Comparison of ENCODE assay signal across 9 mouse cellular contexts in genomic region chr1:39530258-39530943, GRCm38 (mm10). TPM values are rescaled to one million over a fixed set of nuclear protein-coding genes. Genes with fewer than 3 reads are reported as not detected.
DNase-seq lines count a peak whose midpoint lies in the region; ATAC-seq lines count a peak whose summit lies in the region.
"Had no signal": no experiment of that assay in that cellular context is flagged by ENCODE, and none has a peak within 500 bp of the region (broad histone marks: within the 10 kb centered on the region; RNA-seq: fewer than 3 reads in every experiment).

No protein-coding gene starts in this region.

- no peaks in the 10 kb centered on the region for H3K27me3 ChIP-seq in midbrain, embryonic 10.5 days (ENCODE audit: low read depth, poor library complexity, severe bottlenecking)
- no peaks in the 10 kb centered on the region for H3K27me3 ChIP-seq in midbrain, embryonic 13.5 days
- H3K27me3 ChIP-seq in forebrain, embryonic 14.5 days (replicated peaks; ENCODE audit: control insufficient read depth, insufficient read depth, low read length), result no peaks in the 10 kb centered on the region
- H3K27me3 ChIP-seq in hindbrain, embryonic 15.5 days, result no peaks in the 10 kb centered on the region

- H3K36me3 ChIP-seq in midbrain, embryonic 10.5 days, result no peaks in the 10 kb centered on the region
- no peaks in the 10 kb centered on the region for H3K36me3 ChIP-seq in midbrain, embryonic 13.5 days
- no peaks in the 10 kb centered on the region for H3K36me3 ChIP-seq in forebrain, embryonic 14.5 days (ENCODE audit: control insufficient read depth, insufficient read depth, low read length)
- H3K36me3 ChIP-seq in hindbrain, embryonic 15.5 days, result no peaks in the 10 kb centered on the region

- no peak overlapping the region for H3K9ac ChIP-seq in midbrain, embryonic 13.5 days (replicated peaks)
- no peak overlapping the region for H3K9ac ChIP-seq in forebrain, embryonic 14.5 days (ENCODE audit: low read length)
- no peak overlapping the region for H3K9ac ChIP-seq in hindbrain, embryonic 15.5 days

- no peak overlapping the region for H3K4me3 ChIP-seq in midbrain, embryonic 10.5 days
- H3K4me3 ChIP-seq in midbrain, embryonic 13.5 days (replicated peaks), result no peak overlapping the region
- H3K4me3 ChIP-seq in forebrain, embryonic 14.5 days (ENCODE audit: low read depth, low read length), result no peak overlapping the region
- H3K4me3 ChIP-seq in hindbrain, embryonic 15.5 days, result no peak overlapping the region
- H3K4me3 ChIP-seq: erythroblast, embryonic 14.5 days had no signal

- DNase-seq in midbrain, embryonic 10.5 days (ENCODE audit: low spot score), result peak; percentile 73
- DNase-seq in c-Kit-positive CD71-negative TER-119-negative erythroid progenitor cells, embryonic 14.5 days (ENCODE audit: low read depth), result peak; percentile 81
- peak; percentile 88 for DNase-seq in forebrain, embryonic 14.5 days (ENCODE audit: low spot score)
- DNase-seq in left cerebral cortex, postnatal 36 days (ENCODE audit: low spot score in 2 of 2), result peak; percentile 60 to 78
- DNase-seq in natural killer cell, adult 2 months (ENCODE audit: low spot score in 2 of 2), result peak; percentile 73 to 81
- DNase-seq in testis, postnatal 14 days (ENCODE audit: low spot score), result peak; percentile 59

- intact Hi-C loops in left cerebral cortex, postnatal 36 days (cut with DNase I), result no loop called here

- peaks cover 17% of the 10 kb centered on the region for H3K4me1 ChIP-seq in midbrain, embryonic 10.5 days
- peaks cover 4% of the 10 kb centered on the region; the same call in 1 of the 2 replicates for H3K4me1 ChIP-seq in midbrain, embryonic 13.5 days (replicated peaks)
- H3K4me1 ChIP-seq in forebrain, embryonic 14.5 days (ENCODE audit: control insufficient read depth, insufficient read depth, low read length), result no peaks in the 10 kb centered on the region
- peaks cover 6% of the 10 kb centered on the region for H3K4me1 ChIP-seq in hindbrain, embryonic 15.5 days (replicated peaks)

- ATAC-seq in midbrain, embryonic 13.5 days, result no peak
- peak; percentile 30; the same call in 1 of the 2 replicates for ATAC-seq in forebrain, embryonic 14.5 days
- ATAC-seq in hindbrain, embryonic 15.5 days (ENCODE audit: low FRiP score, low read depth), result peak; percentile 7; the same call in 1 of the 2 replicates

- H3K9me3 ChIP-seq in midbrain, embryonic 10.5 days (replicated peaks), result no peaks in the 10 kb centered on the region
- H3K9me3 ChIP-seq in midbrain, embryonic 13.5 days, result no peaks in the 10 kb centered on the region
- H3K9me3 ChIP-seq in forebrain, embryonic 14.5 days (replicated peaks; ENCODE audit: control insufficient read depth, low read length), result no peaks in the 10 kb centered on the region
- no peaks in the 10 kb centered on the region for H3K9me3 ChIP-seq in hindbrain, embryonic 15.5 days

- no peak overlapping the region for H3K27ac ChIP-seq in midbrain, embryonic 10.5 days (replicated peaks)
- H3K27ac ChIP-seq in midbrain, embryonic 13.5 days, result no peak overlapping the region
- no peak overlapping the region for H3K27ac ChIP-seq in forebrain, embryonic 14.5 days (ENCODE audit: low read depth, low read length)
- H3K27ac ChIP-seq in hindbrain, embryonic 15.5 days (replicated peaks), result no peak overlapping the region

- no peak overlapping the region for H3K4me2 ChIP-seq in midbrain, embryonic 13.5 days (replicated peaks)
- H3K4me2 ChIP-seq in forebrain, embryonic 14.5 days (ENCODE audit: low read length), result no peak overlapping the region
- no peak overlapping the region for H3K4me2 ChIP-seq in hindbrain, embryonic 15.5 days

- 38% methylated on average over 13 of the region's 13 CpGs for WGBS in midbrain, embryonic 10.5 days
- WGBS in midbrain, embryonic 13.5 days, result 37% methylated on average over 13 of the region's 13 CpGs
- WGBS in forebrain, embryonic 14.5 days, result 33% methylated on average over 13 of the region's 13 CpGs
- 37% methylated on average over 13 of the region's 13 CpGs for WGBS in hindbrain, embryonic 15.5 days

RNA-seq across cellular contexts. Expression of gene Cnot11, which starts 4.4 kb away (rescaled TPM):
- 18.8 and 20.9 TPM in 2 replicates for polyA plus RNA-seq in midbrain, embryonic 10.5 days (2016; fragmentation: Nextera tagmentation; extraction: Ambion mirVana)
- polyA plus RNA-seq in midbrain, embryonic 13.5 days (2015; fragmentation: Nextera tagmentation; extraction: Ambion mirVana), result 13.4 and 16.4 TPM in 2 replicates
- 19.7 and 19.8 TPM in 2 replicates for polyA plus RNA-seq in forebrain, embryonic 14.5 days (2014; fragmentation: Nextera tagmentation; extraction: Ambion mirVana)
- 15.9 and 16.2 TPM in 2 replicates for polyA plus RNA-seq in hindbrain, embryonic 15.5 days (2015; fragmentation: Nextera tagmentation; extraction: Ambion mirVana)
- 10 to 100 TPM; 24.8 to 25.9 TPM for total RNA-seq in left cerebral cortex, postnatal 36 days (2021)

RNA-seq across cellular contexts. Expression of gene Rnf149, which starts 46.8 kb away (rescaled TPM):
- 21.6 and 24.3 TPM in 2 replicates for polyA plus RNA-seq in midbrain, embryonic 10.5 days (2016; fragmentation: Nextera tagmentation; extraction: Ambion mirVana)
- 22.8 and 23.1 TPM in 2 replicates for polyA plus RNA-seq in midbrain, embryonic 13.5 days (2015; fragmentation: Nextera tagmentation; extraction: Ambion mirVana)
- polyA plus RNA-seq in forebrain, embryonic 14.5 days (2014; fragmentation: Nextera tagmentation; extraction: Ambion mirVana), result 12.2 and 16.7 TPM in 2 replicates
- polyA plus RNA-seq in hindbrain, embryonic 15.5 days (2015; fragmentation: Nextera tagmentation; extraction: Ambion mirVana), result 23.4 and 23.9 TPM in 2 replicates
- total RNA-seq in left cerebral cortex, postnatal 36 days (2021), result 10 to 100 TPM; 29.1 to 35.2 TPM

RNA-seq across cellular contexts. Expression of gene Tbc1d8, which starts 51.8 kb away (rescaled TPM):
- 5.9 TPM in 2 replicates for polyA plus RNA-seq in midbrain, embryonic 10.5 days (2016; fragmentation: Nextera tagmentation; extraction: Ambion mirVana)
- polyA plus RNA-seq in midbrain, embryonic 13.5 days (2015; fragmentation: Nextera tagmentation; extraction: Ambion mirVana), result 7.2 and 7.8 TPM in 2 replicates
- polyA plus RNA-seq in forebrain, embryonic 14.5 days (2014; fragmentation: Nextera tagmentation; extraction: Ambion mirVana), result 4.7 and 7.3 TPM in 2 replicates
- 10.5 and 11.2 TPM in 2 replicates for polyA plus RNA-seq in hindbrain, embryonic 15.5 days (2015; fragmentation: Nextera tagmentation; extraction: Ambion mirVana)
- 10 to 100 TPM; 16.9 to 19.3 TPM for total RNA-seq in left cerebral cortex, postnatal 36 days (2021)
